Mouse (Mus musculus): ENCODE measurements around the gene Bag5. TPM values are rescaled to one million over a fixed set of nuclear protein-coding genes. Genes with fewer than 3 reads are reported as not detected.

Gene Bag5
- polyA plus RNA-seq (2017; shearing (Covaris generic)): 46.0 TPM

DNA sequence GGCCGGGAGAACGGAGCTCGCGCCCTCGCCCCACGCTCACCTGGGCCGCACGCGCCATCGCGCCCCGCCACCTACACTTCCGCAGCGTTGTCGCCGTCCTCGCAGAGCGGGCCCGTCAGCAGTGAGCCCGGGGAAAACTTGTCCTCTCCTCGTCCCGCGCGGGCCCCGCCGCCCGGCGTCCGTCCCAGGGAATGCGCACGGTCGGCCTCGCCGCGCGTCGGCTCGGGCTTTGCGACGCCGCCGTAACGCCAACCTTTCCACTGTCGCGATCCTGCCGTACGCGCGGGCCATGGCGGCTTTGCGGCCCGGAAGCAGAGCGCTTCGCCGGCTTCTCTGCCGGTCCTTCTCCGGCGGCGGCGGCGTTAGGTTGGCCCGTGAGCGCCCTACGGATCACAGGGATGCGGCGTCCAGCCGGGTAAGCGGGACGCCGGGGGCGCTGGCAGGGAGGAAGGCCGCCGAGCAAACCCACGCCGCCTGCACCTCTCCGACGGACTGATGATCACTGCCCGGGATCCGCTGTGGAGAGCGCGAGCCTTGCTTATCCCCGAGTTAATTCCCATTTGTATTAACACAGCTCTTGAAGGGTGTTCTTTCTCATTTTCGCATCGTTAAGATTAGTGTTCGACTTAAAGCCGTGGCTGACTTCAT, at the start of gene Bag5, which contains the start of gene Apopt1:
Gene Bag5 (minus strand): TSS at position 254 of the 648 bp plus-strand sequence.
Gene Apopt1 (plus strand): TSS at position 258 of the 648 bp plus-strand sequence.

DNA sequence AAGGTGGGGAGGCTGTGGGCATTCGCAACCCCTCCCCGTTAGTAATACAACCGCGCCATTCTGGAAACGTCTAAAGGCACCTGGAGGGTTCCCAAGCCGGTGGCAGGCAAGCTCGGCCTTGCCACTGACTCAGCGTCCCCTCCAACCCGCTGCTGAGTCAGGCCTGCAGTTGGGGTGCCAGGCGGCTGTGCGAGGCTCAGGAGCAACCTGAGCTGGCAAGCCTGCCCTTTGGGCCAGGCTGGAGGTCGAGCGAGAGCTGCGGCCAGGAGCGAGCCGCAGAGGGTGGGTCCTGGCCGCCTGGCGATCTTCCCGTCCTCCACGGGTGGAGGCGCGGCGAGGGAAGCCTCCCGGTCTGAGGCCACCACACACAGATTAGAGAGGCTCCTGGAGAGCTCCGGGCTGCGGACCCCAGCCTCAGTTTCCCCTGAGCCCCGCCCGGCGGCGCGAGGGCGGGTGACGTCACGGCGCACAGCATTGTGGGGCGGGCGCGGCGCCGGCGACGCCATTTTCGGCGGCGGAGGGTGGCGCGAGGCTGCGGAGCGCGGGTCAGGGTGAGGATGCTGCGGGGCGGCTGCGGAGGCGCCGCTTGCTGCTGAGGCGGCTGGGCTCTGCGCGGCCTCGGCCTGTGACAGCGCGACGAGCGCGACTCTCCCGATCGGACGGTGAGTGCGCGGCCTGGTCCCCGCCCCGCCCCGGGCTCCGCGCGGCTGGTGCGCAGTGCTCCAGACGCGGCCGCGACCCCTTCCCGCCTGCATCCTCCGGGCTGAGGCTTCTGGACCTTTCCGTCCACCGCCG, 45.5 kb upstream of the Bag5 start, which contains the start of gene Klc1:
Gene Klc1 (plus strand): TSS at position 469 of the 795 bp plus-strand sequence.

DNA sequence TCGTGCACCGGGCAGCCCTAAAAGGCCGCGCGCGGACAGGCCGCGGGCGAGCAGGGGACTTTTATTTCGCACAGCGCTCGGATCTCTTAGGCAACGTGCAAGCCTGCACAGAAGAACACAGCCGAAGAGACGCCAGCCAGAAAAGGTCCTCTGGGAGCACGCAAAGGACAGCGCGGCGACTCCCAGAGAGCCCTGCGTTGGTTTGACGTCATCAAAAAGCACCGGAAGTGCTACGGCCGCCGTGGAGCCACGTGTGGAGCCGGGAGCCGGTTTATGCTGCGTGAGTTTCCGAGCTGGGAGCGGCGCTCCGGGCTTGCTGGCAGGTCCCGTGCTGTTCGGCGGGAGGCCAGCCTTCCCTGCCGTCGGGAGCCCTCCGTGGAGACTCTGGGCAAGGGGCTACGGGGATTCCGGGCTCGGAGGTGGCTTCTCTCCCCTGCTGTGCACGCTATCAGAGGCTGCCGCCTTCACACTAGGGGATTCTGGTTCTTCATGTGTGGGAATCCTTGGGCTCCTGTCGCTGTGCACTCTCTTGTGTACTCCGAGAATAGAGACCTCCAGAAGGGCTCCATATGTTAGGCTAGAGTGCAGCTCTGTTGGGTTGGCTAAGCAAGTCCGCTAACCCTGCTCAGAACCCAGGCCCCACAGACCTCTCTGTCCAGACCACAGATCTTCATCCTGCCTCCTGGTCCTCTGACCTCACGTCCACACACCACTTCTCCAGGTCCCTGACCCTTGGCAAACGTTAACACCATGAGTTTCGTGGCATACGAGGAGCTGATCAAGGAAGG, 35.0 kb downstream of the Bag5 start, which contains the start of gene Trmt61a:
Gene Trmt61a (plus strand): TSS at position 224 of the 788 bp plus-strand sequence.

DNA sequence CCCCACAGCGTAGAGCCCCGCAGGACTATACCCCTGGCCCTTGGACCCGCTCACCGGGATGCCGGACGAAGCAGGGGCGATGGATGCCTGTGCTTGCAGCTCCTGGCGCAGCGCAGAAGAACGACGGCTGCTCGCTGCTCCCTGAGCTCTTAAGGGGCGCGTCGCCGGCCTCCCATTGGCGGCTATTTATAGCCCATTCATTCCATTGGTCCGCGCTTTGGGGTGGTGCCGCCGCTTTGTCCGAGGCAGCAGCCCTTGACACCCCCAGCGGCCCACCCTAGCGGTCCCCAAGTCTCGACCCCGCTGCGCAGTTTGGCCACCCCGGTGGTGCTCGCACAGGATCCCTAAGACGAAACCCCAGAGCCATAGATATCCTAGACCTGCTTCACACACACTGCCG, 40.9 kb downstream of the Bag5 start, which contains the start of gene Ckb:
Gene Ckb (minus strand): TSS at position 163 of the 400 bp plus-strand sequence.

Other genes with a start within 250 kb of the Bag5 start
- gene Gm266, start 227.4 kb downstream of the Bag5 start, polyA plus RNA-seq (2017; shearing (Covaris generic)): not detected
- 222 TPM for gene Eif5, start 175.2 kb downstream of the Bag5 start, polyA plus RNA-seq (2017; shearing (Covaris generic))
- gene Mark3, start 138.7 kb downstream of the Bag5 start, polyA plus RNA-seq (2017; shearing (Covaris generic)): 14.7 TPM
- 57.8 TPM for gene Ckb, start 40.9 kb downstream of the Bag5 start, polyA plus RNA-seq (2017; shearing (Covaris generic))
- 19.8 TPM for gene Trmt61a, start 35.2 kb downstream of the Bag5 start, polyA plus RNA-seq (2017; shearing (Covaris generic))
- gene Apopt1, start within 50 bp of the Bag5 start, polyA plus RNA-seq (2017; shearing (Covaris generic)): 54.1 TPM
- gene Klc1, start 45.6 kb upstream of the Bag5 start, polyA plus RNA-seq (2017; shearing (Covaris generic)): 23.4 TPM
- gene Xrcc3, start 100.6 kb upstream of the Bag5 start, polyA plus RNA-seq (2017; shearing (Covaris generic)): 5.6 TPM
- gene Zfyve21, start 100.9 kb upstream of the Bag5 start, polyA plus RNA-seq (2017; shearing (Covaris generic)): 9.8 TPM
- 4.3 TPM for gene Ppp1r13b, start 194.9 kb upstream of the Bag5 start, polyA plus RNA-seq (2017; shearing (Covaris generic))

Data from inflammation-experienced regulatory T-cells, adult 16 weeks (primary cell).